Mouse (Mus musculus): ENCODE measurements around the gene Saa2. TPM values are rescaled to one million over a fixed set of nuclear protein-coding genes. Genes with fewer than 3 reads are reported as not detected.
"Not testable (repeated sequence)": the region's sequence is repeated elsewhere in the genome, so short reads cannot be mapped to it uniquely, and the experiment has no call there.

Saa2 gene
- polyA plus RNA-seq, 1 experiment from 2014 or later = not detected

- Histone ChIP-seq H3K4me2 (no peak overlapping the region), H3K4me1 (no peaks in the 10 kb centered on the region), H3K9ac (no peak overlapping the region), H3K27me3 (peaks cover 9% of the 10 kb centered on the region; the same call in 1 of the 2 replicates), H3K27ac (no peak overlapping the region), H3K4me3 (replicated peaks) (no peak overlapping the region), H3K9me3 (no peaks in the 10 kb centered on the region), H3K36me3 (replicated peaks) (no peaks in the 10 kb centered on the region)
- ATAC-seq (ENCODE audit: low FRiP score) = no peak
- WGBS = 93% methylated on average over 1 of the region's 1 CpGs
These were observed 24.0 kb upstream of the Saa2 start for GRCm38 (mm10) chr7:46727584-46727983.

GRCm38 (mm10) chr7:46732458-46732857, 19.1 kb upstream of the Saa2 start, which contains the start of gene Saa4:
Saa4 (minus strand) TSS chr7:46732603.
- Histone ChIP-seq H3K4me1 (no peaks in the 10 kb centered on the region), H3K4me2 (no peak within 1 kb of the TSS), H3K9ac (no peak within 1 kb of the TSS), H3K36me3 (replicated peaks) (no peaks in the 10 kb centered on the region), H3K27me3 (no peaks in the 10 kb centered on the region), H3K4me3 (replicated peaks) (no peak within 1 kb of the TSS), H3K27ac (no peak within 1 kb of the TSS), H3K9me3 (no peaks in the 10 kb centered on the region)
- no peak for ATAC-seq (ENCODE audit: low FRiP score)
- WGBS = 86% methylated on average over 4 of the region's 4 CpGs

DNA sequence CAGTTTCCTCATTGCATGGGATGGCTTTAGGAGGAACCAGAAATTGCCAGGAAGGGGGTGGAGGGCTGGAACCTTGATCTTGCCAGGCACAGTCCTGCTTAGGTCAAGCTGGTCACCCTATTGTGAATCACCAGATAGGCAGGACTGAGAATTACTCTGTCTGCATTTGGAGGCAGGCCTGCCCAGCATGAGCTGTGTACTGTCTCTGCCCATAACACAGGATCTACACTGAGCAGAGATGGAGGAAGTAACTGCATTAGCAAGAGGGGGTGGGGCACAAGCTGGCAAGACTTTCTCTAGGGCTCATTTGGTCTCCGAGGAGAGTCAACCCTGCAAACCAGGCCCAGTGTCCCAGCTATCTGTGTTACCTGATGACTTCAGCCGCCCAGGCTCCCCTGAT, 16.6 kb upstream of the Saa2 start:
- no peaks in the 10 kb centered on the region for H3K4me1 ChIP-seq
- no peak overlapping the region for H3K27ac ChIP-seq
- H3K4me3 ChIP-seq (replicated peaks) = no peak overlapping the region
- H3K4me2 ChIP-seq = no peak overlapping the region
- no peaks in the 10 kb centered on the region for H3K36me3 ChIP-seq (replicated peaks)
- no peak for ATAC-seq (ENCODE audit: low FRiP score)
- no peaks in the 10 kb centered on the region for H3K9me3 ChIP-seq
- 85% methylated on average over 2 of the region's 2 CpGs for WGBS
- H3K9ac ChIP-seq = no peak overlapping the region
- H3K27me3 ChIP-seq = no peaks in the 10 kb centered on the region

- Histone ChIP-seq H3K36me3 (replicated peaks) (no peaks in the 10 kb centered on the region), H3K27me3 (no peaks in the 10 kb centered on the region), H3K4me2 (no peak overlapping the region), H3K27ac (no peak overlapping the region), H3K4me3 (replicated peaks) (no peak overlapping the region), H3K4me1 (no peaks in the 10 kb centered on the region), H3K9ac (no peak overlapping the region), H3K9me3 (no peaks in the 10 kb centered on the region)
- ATAC-seq (ENCODE audit: low FRiP score) = no peak
- 86% methylated on average over 12 of the region's 12 CpGs for WGBS
These were observed 12.8 kb upstream of the Saa2 start for GRCm38 (mm10) chr7:46738561-46739460.

DNA sequence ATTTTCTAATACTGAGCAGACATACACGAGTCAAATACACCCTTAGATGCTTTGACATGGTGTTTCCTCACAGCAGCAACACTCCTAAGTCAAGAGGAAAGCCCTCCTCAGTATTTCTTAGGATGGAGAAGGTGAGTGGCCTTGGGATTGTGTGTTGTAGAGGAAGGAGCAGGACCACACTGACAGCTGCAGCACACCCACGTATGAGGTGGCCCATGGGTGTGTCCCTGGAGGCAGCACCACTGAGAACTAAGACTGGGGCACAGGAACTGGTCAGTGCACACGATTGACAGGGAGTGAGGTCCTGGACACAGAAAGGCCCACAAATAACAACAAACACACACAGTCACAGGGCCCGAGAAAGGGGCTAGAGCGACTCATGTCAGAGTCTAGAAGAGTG, 11.5 kb upstream of the Saa2 start:
- not testable (repeated sequence) for H3K9me3 ChIP-seq; H3K4me1 ChIP-seq; H3K27ac ChIP-seq; H3K9ac ChIP-seq; H3K4me2 ChIP-seq; H3K27me3 ChIP-seq; ATAC-seq (ENCODE audit: low FRiP score); H3K36me3 ChIP-seq (replicated peaks); H3K4me3 ChIP-seq (replicated peaks)
- 77% methylated on average over 5 of the region's 5 CpGs for WGBS

GRCm38 (mm10) chr7:46742880-46743279, 8.7 kb upstream of the Saa2 start, which contains the start of gene Saa1:
Saa1 (minus strand) TSS chr7:46742980.
- H3K36me3 ChIP-seq (replicated peaks); H3K9me3 ChIP-seq; H3K4me3 ChIP-seq (replicated peaks); H3K27me3 ChIP-seq; H3K9ac ChIP-seq; H3K4me1 ChIP-seq; ATAC-seq (ENCODE audit: low FRiP score); H3K27ac ChIP-seq; H3K4me2 ChIP-seq: not testable (repeated sequence)
- WGBS = 85% methylated on average over 3 of the region's 3 CpGs

GRCm38 (mm10) chr7:46745816-46746215, 5.8 kb upstream of the Saa2 start:
- Histone ChIP-seq H3K9me3 (no peaks in the 10 kb centered on the region), H3K36me3 (replicated peaks) (no peaks in the 10 kb centered on the region), H3K9ac (no peak overlapping the region), H3K4me3 (replicated peaks) (no peak overlapping the region), H3K27me3 (no peaks in the 10 kb centered on the region), H3K4me2 (no peak overlapping the region), H3K4me1 (0 out of 2 replicates have a peak, but pooled peaks cover 5% of the 10 kb centered on the region), H3K27ac (no peak overlapping the region)
- 79% methylated on average over 3 of the region's 3 CpGs for WGBS
- no peak for ATAC-seq (ENCODE audit: low FRiP score)

DNA sequence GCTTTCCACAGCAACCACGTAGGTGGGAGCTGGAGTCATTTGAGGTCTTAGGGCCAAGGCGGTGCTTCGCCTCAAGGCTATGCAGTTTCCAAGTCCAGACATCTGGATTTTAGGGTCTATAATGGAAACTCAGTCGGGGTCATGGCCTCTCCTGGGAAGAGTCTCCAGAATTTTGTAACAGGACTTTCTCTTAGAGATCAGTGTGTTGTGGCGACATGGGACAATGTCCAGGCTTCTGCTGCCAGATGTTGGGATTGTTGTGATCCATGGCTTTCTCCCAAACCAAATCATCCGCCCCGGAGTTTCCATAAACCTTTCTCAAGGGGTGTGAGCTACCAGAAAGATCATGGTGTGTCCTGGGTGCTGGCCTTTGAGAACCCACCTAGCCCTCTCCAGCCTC, 5.2 kb upstream of the Saa2 start:
- Histone ChIP-seq H3K4me1 (0 out of 2 replicates have a peak, but pooled peaks cover 5% of the 10 kb centered on the region), H3K36me3 (replicated peaks) (no peaks in the 10 kb centered on the region), H3K27me3 (no peaks in the 10 kb centered on the region), H3K9me3 (no peaks in the 10 kb centered on the region), H3K9ac (no peak overlapping the region), H3K4me3 (replicated peaks) (no peak overlapping the region), H3K4me2 (no peak overlapping the region), H3K27ac (no peak overlapping the region)
- 94% methylated on average over 7 of the region's 7 CpGs for WGBS
- ATAC-seq (ENCODE audit: low FRiP score) = no peak

DNA sequence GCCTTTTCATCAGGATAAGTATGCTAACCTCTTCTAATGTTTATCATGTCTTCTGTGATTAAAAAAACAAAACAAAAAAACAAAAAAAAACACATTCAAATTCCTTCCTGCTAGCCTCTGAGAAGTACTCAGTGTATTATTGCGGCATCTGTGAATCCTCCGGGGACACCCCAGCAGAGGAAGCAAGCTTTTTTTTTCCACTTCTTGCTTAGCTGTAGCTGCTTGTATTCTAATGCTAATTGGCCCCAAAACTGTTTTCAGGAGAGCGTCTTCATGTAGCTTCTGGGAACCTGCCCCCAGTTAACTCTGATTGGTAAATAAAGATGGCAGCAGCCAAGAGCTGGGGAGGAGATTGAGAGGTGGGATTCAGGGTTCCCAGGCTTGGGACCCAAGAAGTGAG, 3.1 kb upstream of the Saa2 start:
- no peak overlapping the region for H3K9ac ChIP-seq
- no peaks in the 10 kb centered on the region for H3K27me3 ChIP-seq
- no peak for ATAC-seq (ENCODE audit: low FRiP score)
- 34% methylated on average over 3 of the region's 3 CpGs for WGBS
- no peak overlapping the region for H3K4me2 ChIP-seq
- H3K4me3 ChIP-seq (replicated peaks) = no peak overlapping the region
- 0 out of 2 replicates have a peak, but pooled peaks cover 5% of the 10 kb centered on the region for H3K4me1 ChIP-seq
- no peaks in the 10 kb centered on the region for H3K9me3 ChIP-seq
- H3K36me3 ChIP-seq (replicated peaks) = no peaks in the 10 kb centered on the region
- no peak overlapping the region for H3K27ac ChIP-seq

GRCm38 (mm10) chr7:46761049-46761795, 9.6 kb downstream of the Saa2 start:
- WGBS = 70% methylated on average over 11 of the region's 11 CpGs
- Histone ChIP-seq H3K27ac (no peak overlapping the region), H3K9me3 (no peaks in the 10 kb centered on the region), H3K4me1 (no peaks in the 10 kb centered on the region), H3K36me3 (replicated peaks) (peaks cover 60% of the 10 kb centered on the region), H3K9ac (no peak overlapping the region), H3K4me3 (replicated peaks) (no peak overlapping the region), H3K27me3 (no peaks in the 10 kb centered on the region), H3K4me2 (no peak overlapping the region)
- no peak for ATAC-seq (ENCODE audit: low FRiP score)

GRCm38 (mm10) chr7:46762601-46763000, 11.0 kb downstream of the Saa2 start:
- WGBS = 95% methylated on average over 5 of the region's 5 CpGs
- H3K27me3 ChIP-seq = no peaks in the 10 kb centered on the region
- H3K4me1 ChIP-seq = no peaks in the 10 kb centered on the region
- no peak overlapping the region for H3K4me3 ChIP-seq (replicated peaks)
- no peak for ATAC-seq (ENCODE audit: low FRiP score)
- peaks cover 69% of the 10 kb centered on the region for H3K36me3 ChIP-seq (replicated peaks)
- no peaks in the 10 kb centered on the region for H3K9me3 ChIP-seq
- no peak overlapping the region for H3K4me2 ChIP-seq
- no peak overlapping the region for H3K9ac ChIP-seq
- H3K27ac ChIP-seq = no peak overlapping the region

- 67% methylated on average over 8 of the region's 8 CpGs for WGBS
- H3K4me2 ChIP-seq = no peak overlapping the region
- no peaks in the 10 kb centered on the region for H3K27me3 ChIP-seq
- H3K4me3 ChIP-seq (replicated peaks) = no peak overlapping the region
- no peak for ATAC-seq (ENCODE audit: low FRiP score)
- peaks cover 80% of the 10 kb centered on the region for H3K36me3 ChIP-seq (replicated peaks)
- no peak overlapping the region for H3K27ac ChIP-seq
- H3K4me1 ChIP-seq = no peaks in the 10 kb centered on the region
- H3K9me3 ChIP-seq = no peaks in the 10 kb centered on the region
- H3K9ac ChIP-seq = no peak overlapping the region
These were observed 13.1 kb downstream of the Saa2 start for GRCm38 (mm10) chr7:46764672-46765071.
